17 mouse cellular contexts compared by ENCODE assay signal in the genomic region with DNA sequence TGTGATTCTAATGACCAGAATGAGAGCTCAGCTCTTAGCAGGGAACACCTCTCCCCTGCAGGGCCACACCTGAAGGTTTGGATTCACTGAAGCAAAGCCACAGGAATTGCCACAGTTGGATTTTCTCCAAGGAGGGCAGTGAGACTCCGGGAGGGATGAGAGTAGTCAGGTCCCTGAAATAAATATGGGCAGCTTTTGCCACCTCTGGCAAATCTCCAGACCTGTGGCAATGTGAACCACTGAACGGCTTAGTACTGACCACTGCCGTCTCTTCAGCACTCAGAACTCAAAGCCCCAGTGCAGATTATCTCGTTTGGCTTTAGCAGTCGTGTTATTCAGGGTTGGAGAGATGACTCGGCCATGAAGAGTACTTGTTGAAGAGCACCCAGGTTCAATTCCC.
DNase-seq lines count a peak whose midpoint lies in the region; ATAC-seq and TF ChIP-seq lines count a peak whose summit lies in the region.
"Had no signal": no experiment of that assay in that cellular context is flagged by ENCODE, and none has a peak within 500 bp of the region (broad histone marks: within the 10 kb centered on the region; RNA-seq: fewer than 3 reads in every experiment).

No protein-coding gene starts in this region.

- no peak overlapping the region for H3K9ac ChIP-seq in kidney, embryonic 16.5 days (replicated peaks; ENCODE audit: low read length)
- peak overlapping the region; percentile 51 for H3K9ac ChIP-seq in liver, embryonic 16.5 days (ENCODE audit: low read depth, low read length)
- no peak overlapping the region for H3K9ac ChIP-seq in midbrain, embryonic 14.5 days (replicated peaks; ENCODE audit: low read length)
- H3K9ac ChIP-seq: heart, embryonic 13.5 days; intestine, embryonic 15.5 days; limb, embryonic 15.5 days; neural tube, embryonic 15.5 days had no signal

- H3K27me3 ChIP-seq in kidney, adult 2 months (replicated peaks; ENCODE audit: control insufficient read depth, insufficient read depth, low read length): no peaks in the 10 kb centered on the region
- H3K27me3 ChIP-seq in kidney, embryonic 16.5 days (ENCODE audit: insufficient read depth, low read length): no peaks in the 10 kb centered on the region
- no peaks in the 10 kb centered on the region for H3K27me3 ChIP-seq in liver, embryonic 16.5 days (ENCODE audit: control insufficient read depth, insufficient read depth, low read depth, low read length)
- no peaks in the 10 kb centered on the region for H3K27me3 ChIP-seq in midbrain, embryonic 14.5 days (ENCODE audit: control insufficient read depth, insufficient read depth, low read length)
- H3K27me3 ChIP-seq: heart, embryonic 13.5 days; intestine, embryonic 15.5 days; limb, embryonic 15.5 days; neural tube, embryonic 15.5 days had no signal

- no peaks in the 10 kb centered on the region for H3K36me3 ChIP-seq in kidney, adult 2 months (ENCODE audit: control insufficient read depth, insufficient read depth, low read length)
- no peaks in the 10 kb centered on the region for H3K36me3 ChIP-seq in kidney, embryonic 16.5 days (ENCODE audit: insufficient read depth, low read length)
- no peaks in the 10 kb centered on the region for H3K36me3 ChIP-seq in liver, embryonic 16.5 days (ENCODE audit: control insufficient read depth, insufficient read depth)
- no peaks in the 10 kb centered on the region for H3K36me3 ChIP-seq in midbrain, embryonic 14.5 days (ENCODE audit: control insufficient read depth, insufficient read depth, low read length)
- H3K36me3 ChIP-seq: heart, embryonic 13.5 days; intestine, embryonic 15.5 days; limb, embryonic 15.5 days; midbrain, embryonic 10.5 days; neural tube, embryonic 15.5 days had no signal

- no peaks in the 10 kb centered on the region for H3K4me1 ChIP-seq in kidney, adult 2 months (ENCODE audit: control insufficient read depth, insufficient read depth, low read length)
- no peaks in the 10 kb centered on the region for H3K4me1 ChIP-seq in kidney, embryonic 16.5 days (ENCODE audit: insufficient read depth, low read length)
- peaks cover 43% of the 10 kb centered on the region for H3K4me1 ChIP-seq in liver, embryonic 16.5 days (ENCODE audit: control insufficient read depth, low read depth, low read length)
- H3K4me1 ChIP-seq in midbrain, embryonic 14.5 days (ENCODE audit: control insufficient read depth, insufficient read depth, low read length): no peaks in the 10 kb centered on the region
- H3K4me1 ChIP-seq: intestine, embryonic 15.5 days had no signal

- no peak for TF ChIP-seq CTCF in kidney, adult 2 months (conservative IDR thresholded peaks at IDR 0.05; ENCODE audit: insufficient read depth, insufficient read length, low read depth, low read length)

- H3K4me3 ChIP-seq in kidney, adult 2 months (ENCODE audit: insufficient read depth, low read depth, low read length): no peak overlapping the region
- no peak overlapping the region for H3K4me3 ChIP-seq in kidney, embryonic 16.5 days (ENCODE audit: low read length)
- H3K4me3 ChIP-seq in liver, embryonic 16.5 days (ENCODE audit: low read depth, low read length): no peak overlapping the region
- H3K4me3 ChIP-seq in midbrain, embryonic 14.5 days (replicated peaks; ENCODE audit: low read depth, low read length): no peak overlapping the region
- H3K4me3 ChIP-seq: heart, embryonic 13.5 days; intestine, embryonic 15.5 days; limb, embryonic 15.5 days; midbrain, embryonic 10.5 days; neural tube, embryonic 15.5 days had no signal

- no peak overlapping the region for H3K4me2 ChIP-seq in kidney, embryonic 16.5 days (replicated peaks; ENCODE audit: low read depth, low read length)
- peak overlapping the region; percentile 51 for H3K4me2 ChIP-seq in liver, embryonic 16.5 days (ENCODE audit: low read depth, low read length)
- no peak overlapping the region for H3K4me2 ChIP-seq in midbrain, embryonic 14.5 days (ENCODE audit: low read length)
- H3K4me2 ChIP-seq: heart, embryonic 13.5 days; intestine, embryonic 15.5 days; limb, embryonic 15.5 days; neural tube, embryonic 15.5 days had no signal

- ATAC-seq in kidney, embryonic 16.5 days (ENCODE audit: low FRiP score, low TSS enrichment): no peak
- ATAC-seq in liver, embryonic 16.5 days (ENCODE audit: low read depth): no peak
- ATAC-seq in midbrain, embryonic 14.5 days (ENCODE audit: low FRiP score, low TSS enrichment): no peak
- ATAC-seq: forebrain, embryonic 14.5 days; intestine, embryonic 15.5 days had no signal

- H3K9me3 ChIP-seq in kidney, embryonic 16.5 days (ENCODE audit: low read length): no peaks in the 10 kb centered on the region
- no peaks in the 10 kb centered on the region for H3K9me3 ChIP-seq in liver, embryonic 16.5 days (replicated peaks; ENCODE audit: control insufficient read depth, low read length)
- H3K9me3 ChIP-seq in midbrain, embryonic 14.5 days (ENCODE audit: control insufficient read depth, low read length): no peaks in the 10 kb centered on the region
- H3K9me3 ChIP-seq: heart, embryonic 13.5 days; intestine, embryonic 15.5 days; limb, embryonic 15.5 days; midbrain, embryonic 10.5 days; neural tube, embryonic 15.5 days had no signal

- no peak overlapping the region for H3K27ac ChIP-seq in kidney, adult 2 months (ENCODE audit: insufficient read depth, low read depth, low read length)
- H3K27ac ChIP-seq in kidney, embryonic 16.5 days (ENCODE audit: low read length): no peak overlapping the region
- peak overlapping the region; percentile 89 for H3K27ac ChIP-seq in liver, embryonic 16.5 days (ENCODE audit: low read length)
- no peak overlapping the region for H3K27ac ChIP-seq in midbrain, embryonic 14.5 days (replicated peaks; ENCODE audit: low read depth, low read length)
- H3K27ac ChIP-seq: heart, embryonic 13.5 days; intestine, embryonic 15.5 days; limb, embryonic 15.5 days; midbrain, embryonic 10.5 days; neural tube, embryonic 15.5 days had no signal

- TF ChIP-seq POLR2A in kidney, adult 2 months (IDR thresholded peaks at IDR 0.05; ENCODE audit: low read depth, low read length): no peak

- 45% methylated on average over 6 of the region's 6 CpGs for WGBS in kidney, adult 2 months
- 74% methylated on average over 6 of the region's 6 CpGs for WGBS in kidney, embryonic 16.5 days
- WGBS in liver, embryonic 16.5 days (ENCODE audit: insufficient replicate concordance): 65% methylated on average over 6 of the region's 6 CpGs
- WGBS in midbrain, embryonic 14.5 days: 62% methylated on average over 6 of the region's 6 CpGs

- peak; percentile 6 for DNase-seq in gastrocnemius, adult 18-20 months (ENCODE audit: low spot score)
- DNase-seq in gastrocnemius, adult 8-10 months (ENCODE audit: low spot score in 2 of 2): no peak
- DNase-seq in kidney, adult 2 months: peak; percentile 59
- peak; percentile 58 for DNase-seq in kidney, postnatal 14 days
- no peak for DNase-seq in midbrain, embryonic 14.5 days
- DNase-seq: embryo, embryonic 11 days; retina, postnatal 1 day; spleen, adult 18-20 months; thymus, postnatal 14 days had no signal

Comparison
In these comparisons a context has a peak if more than half of its experiments do, and no peak if none do; other contexts are left out.
1. DNase-seq: peak in gastrocnemius, adult 18-20 months (single experiment), kidney, adult 2 months (single experiment) and kidney, postnatal 14 days (single experiment); none in gastrocnemius, adult 8-10 months (0 of 2) and midbrain, embryonic 14.5 days (single experiment).